Mouse (Mus musculus) E14TG2a.4 (cell line): ENCODE measurements around the gene Tmem160.

ENCODE experiments used
- H3K27me3 ChIP-seq: 2 replicates; pipeline ENCODE4 v1.6.1; 2014; ENCODE audit warnings: low read length, control low read depth; ENCODE audit not compliant: insufficient read depth
- H3K36me3 ChIP-seq: 2 replicates; pipeline ENCODE4 v1.6.1; 2014; ENCODE audit warnings: low read length, control low read depth; ENCODE audit not compliant: insufficient read depth
- H3K4me1 ChIP-seq: replicated peaks from 2 replicates; pipeline ENCODE4 v1.6.1; 2014; ENCODE audit warnings: low read depth, low read length, control low read depth
- H3K4me3 ChIP-seq: replicated peaks from 2 replicates; pipeline ENCODE4 v1.5.1; 2014; ENCODE audit warnings: mild to moderate bottlenecking, low read length
- H3K9me3 ChIP-seq: 2 replicates; pipeline ENCODE4 v1.6.1; 2014; ENCODE audit warnings: low read length, control low read depth
- CTCF ChIP-seq: conservative IDR thresholded peaks from 2 replicates; pipeline ENCODE4 v1.5.1; 2014; ENCODE audit warnings: low read length
- NANOG ChIP-seq: IDR thresholded peaks from 2 replicates; pipeline ENCODE4 v1.6.1; 2014; ENCODE audit warnings: borderline replicate concordance, low read length, mixed read lengths
- POU5F1 ChIP-seq: IDR thresholded peaks from 2 replicates; pipeline ENCODE4 v1.6.1; 2014; ENCODE audit warnings: low read length, borderline replicate concordance

Gene Tmem160

DNA sequence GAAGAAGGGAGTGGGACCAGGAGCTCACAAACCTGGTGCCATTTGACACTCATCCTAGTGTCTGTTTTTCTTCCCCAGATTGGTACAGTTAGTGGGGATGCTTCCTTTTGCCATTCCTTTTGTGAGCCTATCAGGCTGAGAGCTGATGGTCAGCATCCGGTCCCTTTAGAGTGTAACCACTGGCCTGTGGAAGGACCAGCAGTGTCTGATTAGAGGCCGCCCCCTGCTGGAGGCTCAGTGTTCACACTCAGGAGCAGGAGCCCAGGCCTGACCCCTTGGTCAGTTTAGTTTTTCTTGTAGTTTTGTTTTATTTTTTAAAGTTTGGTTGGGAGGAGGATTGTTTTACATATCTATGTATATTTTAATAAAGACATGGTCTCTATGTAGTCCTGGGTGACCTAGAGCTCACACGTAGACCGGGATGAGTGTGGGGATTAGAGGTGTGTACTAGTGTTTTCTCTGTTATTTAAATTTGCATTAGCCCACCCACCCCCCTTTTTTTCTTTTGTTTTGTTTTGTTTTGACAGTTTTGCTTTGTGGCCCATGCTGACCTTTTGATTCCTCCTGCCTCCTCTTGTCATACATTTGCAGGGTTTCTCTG, 26.4 kb upstream of the Tmem160 start:
- TF ChIP-seq POU5F1 (no peak), NANOG (no peak), CTCF (peak; percentile 61)
- Histone ChIP-seq H3K4me1 (peaks cover 32% of the 10 kb centered on the region), H3K27me3 (no peaks in the 10 kb centered on the region), H3K36me3 (peaks cover 99% of the 10 kb centered on the region), H3K9me3 (no peaks in the 10 kb centered on the region), H3K4me3 (no peak overlapping the region)

- peaks cover 44% of the 10 kb centered on the region for H3K4me1 ChIP-seq
- H3K36me3 ChIP-seq: peaks cover 81% of the 10 kb centered on the region
- TF ChIP-seq POU5F1: no peak
- TF ChIP-seq NANOG: no peak
- TF ChIP-seq CTCF: no peak
- H3K9me3 ChIP-seq: no peaks in the 10 kb centered on the region
- no peak overlapping the region for H3K4me3 ChIP-seq
- H3K27me3 ChIP-seq: no peaks in the 10 kb centered on the region
These were observed 19.1 kb upstream of the Tmem160 start for GRCm38 (mm10) chr7:16433352-16433971.

DNA sequence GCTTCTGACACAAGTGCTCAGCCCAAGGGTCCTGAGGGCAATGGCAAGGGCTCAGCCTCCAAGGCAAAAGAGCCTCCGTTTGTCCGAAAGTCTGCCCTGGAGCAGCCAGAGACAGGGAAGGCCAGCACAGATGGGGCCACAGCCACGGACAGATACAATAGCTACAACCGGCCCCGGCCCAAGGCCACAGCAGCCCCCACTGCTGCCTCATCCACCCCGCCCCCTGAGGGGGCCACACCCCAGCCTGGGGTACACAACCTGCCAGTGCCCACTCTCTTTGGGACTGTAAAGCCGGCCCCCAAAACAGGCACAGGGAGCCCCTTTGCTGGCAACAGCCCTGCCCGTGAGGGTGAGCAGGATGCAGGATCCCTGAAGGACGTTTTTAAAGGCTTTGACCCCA, 17.5 kb upstream of the Tmem160 start:
- Histone ChIP-seq H3K27me3 (no peaks in the 10 kb centered on the region), H3K4me1 (peaks cover 40% of the 10 kb centered on the region), H3K4me3 (no peak overlapping the region), H3K9me3 (no peaks in the 10 kb centered on the region), H3K36me3 (peaks cover 65% of the 10 kb centered on the region)
- TF ChIP-seq CTCF (no peak), POU5F1 (no peak), NANOG (no peak)

- H3K4me1 ChIP-seq: peaks cover 10% of the 10 kb centered on the region
- TF ChIP-seq POU5F1 (no peak), CTCF (peak; percentile 17; the same call in 1 of the 2 replicates)
- H3K4me3 ChIP-seq: no peak overlapping the region
- H3K9me3 ChIP-seq: no peaks in the 10 kb centered on the region; the same call in 1 of the 2 replicates
- no peaks in the 10 kb centered on the region for H3K27me3 ChIP-seq
- peaks cover 3% of the 10 kb centered on the region for H3K36me3 ChIP-seq
These were observed 11.3 kb upstream of the Tmem160 start for GRCm38 (mm10) chr7:16441241-16441640.

DNA sequence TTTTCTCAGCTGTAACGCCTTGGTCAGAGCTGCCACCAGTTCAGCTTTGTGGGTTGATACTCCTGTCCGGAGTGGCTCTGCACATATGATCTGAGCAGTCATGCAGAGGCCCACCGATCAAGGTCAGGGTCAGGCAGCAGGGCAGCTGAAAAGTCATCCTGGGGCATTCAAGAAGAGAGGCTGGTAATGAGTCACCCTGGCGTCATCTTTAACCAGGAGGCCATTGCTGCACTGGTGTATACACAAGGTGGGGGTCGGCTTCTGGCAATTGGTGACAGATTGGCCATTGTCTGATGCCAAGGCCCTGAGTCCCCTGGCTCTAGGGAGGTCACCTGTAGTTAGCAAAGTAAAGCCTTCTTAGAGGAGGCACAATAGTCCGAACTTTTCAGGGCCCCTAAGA, 923 bp upstream of the Tmem160 start:
- no peak for TF ChIP-seq CTCF
- no peak for TF ChIP-seq POU5F1
- no peak for TF ChIP-seq NANOG
- Histone ChIP-seq H3K27me3 (no peaks in the 10 kb centered on the region), H3K9me3 (no peaks in the 10 kb centered on the region), H3K36me3 (peaks cover 15% of the 10 kb centered on the region), H3K4me1 (peaks cover 39% of the 10 kb centered on the region), H3K4me3 (no peak overlapping the region)

GRCm38 (mm10) chr7:16453118-16453711, 636 bp downstream of the Tmem160 start:
- no peak for TF ChIP-seq POU5F1
- TF ChIP-seq CTCF: no peak
- no peak for TF ChIP-seq NANOG
- Histone ChIP-seq H3K36me3 (peaks cover 15% of the 10 kb centered on the region), H3K27me3 (no peaks in the 10 kb centered on the region), H3K4me1 (peaks cover 46% of the 10 kb centered on the region), H3K9me3 (no peaks in the 10 kb centered on the region), H3K4me3 (peak overlapping the region; percentile 96)

DNA sequence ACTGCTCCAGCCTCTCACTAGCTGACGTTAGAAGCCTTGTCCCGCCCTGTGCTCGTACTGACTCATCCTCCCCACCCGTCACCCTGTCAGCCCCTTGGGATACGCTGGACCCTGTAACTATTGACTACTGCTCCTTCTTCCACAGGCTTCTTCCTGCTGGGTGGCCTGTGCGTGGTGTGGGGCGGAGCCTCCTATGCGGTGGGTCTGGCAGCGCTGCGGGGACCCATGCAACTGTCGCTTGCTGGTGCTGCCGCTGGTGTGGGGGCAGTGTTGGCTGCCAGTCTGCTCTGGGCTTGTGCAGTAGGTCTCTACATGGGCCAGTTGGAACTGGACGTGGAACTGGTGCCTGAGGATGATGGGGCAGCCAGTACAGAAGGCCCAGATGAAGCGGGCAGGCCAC, 2.4 kb downstream of the Tmem160 start:
- TF ChIP-seq POU5F1: no peak
- no peak for TF ChIP-seq CTCF
- TF ChIP-seq NANOG: no peak

DNA sequence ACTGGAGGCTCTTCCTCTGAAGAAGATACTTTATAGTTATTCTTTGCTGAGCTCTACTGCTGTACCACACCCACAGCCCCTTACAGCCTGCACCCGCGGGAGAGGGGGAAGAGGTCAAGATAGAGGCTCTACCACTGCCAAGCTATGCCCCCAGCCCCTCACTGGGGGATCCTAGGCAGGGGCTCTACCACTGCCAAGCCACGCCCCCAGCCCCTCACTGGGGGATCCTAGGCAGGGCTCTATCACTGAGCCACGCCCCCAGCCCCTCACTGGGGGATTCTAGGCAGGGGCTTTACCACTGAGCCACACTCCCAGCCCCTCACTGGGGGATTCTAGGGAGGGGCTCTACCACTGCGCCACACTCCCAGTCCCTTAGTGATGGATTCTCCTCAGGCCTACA, 3.7 kb downstream of the Tmem160 start:
- peaks cover 15% of the 10 kb centered on the region for H3K36me3 ChIP-seq
- H3K4me1 ChIP-seq: peaks cover 47% of the 10 kb centered on the region
- TF ChIP-seq POU5F1 (no peak), NANOG (no peak), CTCF (no peak)
- H3K9me3 ChIP-seq: no peaks in the 10 kb centered on the region
- peaks cover 16% of the 10 kb centered on the region for H3K27me3 ChIP-seq
- H3K4me3 ChIP-seq: peak overlapping the region; percentile 54

More for the DNA sequence above, 2.4 kb downstream of the Tmem160 start:
- H3K4me3 ChIP-seq: peak overlapping the region; percentile 54; the same call in 1 of the 2 replicates
- peaks cover 46% of the 10 kb centered on the region for H3K4me1 ChIP-seq
- H3K27me3 ChIP-seq: peaks cover 3% of the 10 kb centered on the region
- no peaks in the 10 kb centered on the region for H3K9me3 ChIP-seq
- H3K36me3 ChIP-seq: peaks cover 15% of the 10 kb centered on the region

DNA sequence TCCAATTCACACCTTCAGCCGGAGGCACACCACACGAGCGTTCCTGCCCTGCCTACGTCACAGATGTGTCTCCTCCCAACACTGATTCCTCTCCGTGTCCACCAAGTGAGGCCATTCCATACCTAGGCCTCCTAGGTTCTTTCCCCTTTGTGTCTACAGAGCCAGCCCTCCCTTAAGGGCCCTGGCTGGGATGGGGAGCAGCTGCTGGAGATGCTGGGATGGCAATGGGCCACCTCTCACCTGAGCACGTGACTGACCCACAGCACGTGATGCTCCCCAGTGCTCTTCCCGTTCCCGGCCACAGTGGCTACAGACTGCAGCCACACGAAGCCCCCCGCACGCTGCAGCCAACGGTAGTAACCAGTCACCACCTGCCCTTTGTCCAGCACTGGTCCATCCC, 8.0 kb downstream of the Tmem160 start:
- Histone ChIP-seq H3K36me3 (peaks cover 6% of the 10 kb centered on the region), H3K27me3 (peaks cover 33% of the 10 kb centered on the region), H3K4me1 (peaks cover 19% of the 10 kb centered on the region), H3K9me3 (no peaks in the 10 kb centered on the region), H3K4me3 (no peak overlapping the region)
- TF ChIP-seq CTCF (no peak), NANOG (no peak), POU5F1 (no peak)
